In the genomic region with DNA sequence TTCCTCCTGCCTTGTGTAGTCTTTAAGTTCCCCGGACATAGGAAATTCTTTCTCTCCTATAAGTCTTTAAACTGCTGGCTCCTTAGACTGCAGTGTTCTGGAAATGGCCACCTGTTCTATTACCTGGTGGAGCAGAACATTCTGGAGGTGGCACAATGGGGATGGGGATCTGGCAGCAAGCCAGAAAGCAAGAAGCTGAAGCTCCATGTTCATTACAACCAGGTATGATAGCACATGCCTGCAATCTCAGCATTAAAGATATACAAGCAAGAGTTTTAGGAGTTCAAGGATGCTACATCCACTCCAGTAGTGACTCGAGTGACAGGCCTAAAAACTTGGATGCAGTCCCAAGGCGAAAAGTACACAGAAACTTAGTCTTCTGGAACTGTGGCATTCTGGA, we compare ENCODE assay signal across 23 mouse cellular contexts. TPM values are rescaled to one million over a fixed set of nuclear protein-coding genes. Genes with fewer than 3 reads are reported as not detected.
DNase-seq lines count a peak whose midpoint lies in the region; ATAC-seq and TF ChIP-seq lines count a peak whose summit lies in the region.
"Had no signal": no experiment of that assay in that cellular context is flagged by ENCODE, and none has a peak within 500 bp of the region (broad histone marks: within the 10 kb centered on the region; RNA-seq: fewer than 3 reads in every experiment).

No protein-coding gene starts in this region.

- peak; percentile 53 for DNase-seq in heart, adult 11 months
- DNase-seq in heart, adult 9 months (ENCODE audit: low spot score in 2 of 2) = no peak
- peak; percentile 15 for DNase-seq in liver, embryonic 11.5 days (ENCODE audit: low spot score)
- DNase-seq in liver, postnatal 0 days = no peak
- DNase-seq in urinary bladder, postnatal 10 days (ENCODE audit: low spot score) = peak; percentile 5
- no peak for DNase-seq in urinary bladder, adult 2 months (ENCODE audit: low spot score)
- DNase-seq: adrenal gland, adult 2 months; adrenal gland, postnatal 10 days; adrenal gland, postnatal 25 days; cerebellum, adult 11 months; cerebellum, adult 18-20 months; cerebellum, adult 8-10 months; cerebellum, adult 9-11 months; cerebellum, postnatal 36 days; embryo, embryonic 11 days had no signal

- no peak overlapping the region for H3K4me2 ChIP-seq in liver, embryonic 11.5 days
- no peak overlapping the region for H3K4me2 ChIP-seq in liver, postnatal 0 days (ENCODE audit: low read depth, low read length)
- H3K4me2 ChIP-seq: embryonic facial prominence, embryonic 13.5 days; embryonic facial prominence, embryonic 15.5 days; forebrain, embryonic 12.5 days had no signal

- H3K4me3 ChIP-seq in liver, embryonic 11.5 days (ENCODE audit: low read depth, low read length) = no peak overlapping the region
- no peak overlapping the region for H3K4me3 ChIP-seq in liver, postnatal 0 days (ENCODE audit: low read depth, low read length)
- H3K4me3 ChIP-seq: embryonic facial prominence, embryonic 13.5 days; embryonic facial prominence, embryonic 15.5 days; erythroblast, embryonic 14.5 days; forebrain, embryonic 12.5 days had no signal

- ATAC-seq in liver, embryonic 11.5 days (replicated peaks; ENCODE audit: low FRiP score) = no peak
- no peak for ATAC-seq in liver, postnatal 0 days
- ATAC-seq: forebrain, embryonic 14.5 days; forebrain, embryonic 16.5 days had no signal

- no peaks in the 10 kb centered on the region for H3K36me3 ChIP-seq in liver, embryonic 11.5 days (ENCODE audit: control insufficient read depth, insufficient read depth, low read length)
- H3K36me3 ChIP-seq in liver, postnatal 0 days (replicated peaks; ENCODE audit: insufficient read depth, low read length) = no peaks in the 10 kb centered on the region
- H3K36me3 ChIP-seq: embryonic facial prominence, embryonic 13.5 days; embryonic facial prominence, embryonic 15.5 days; forebrain, embryonic 12.5 days had no signal

- H3K9me3 ChIP-seq in liver, embryonic 11.5 days (ENCODE audit: control insufficient read depth, low read length) = no peaks in the 10 kb centered on the region
- no peaks in the 10 kb centered on the region for H3K9me3 ChIP-seq in liver, postnatal 0 days (ENCODE audit: low read length)
- H3K9me3 ChIP-seq: embryonic facial prominence, embryonic 13.5 days; embryonic facial prominence, embryonic 15.5 days; forebrain, embryonic 12.5 days had no signal

- H3K27me3 ChIP-seq in liver, embryonic 11.5 days (replicated peaks; ENCODE audit: control insufficient read depth, insufficient read depth, low read length) = no peaks in the 10 kb centered on the region
- no peaks in the 10 kb centered on the region for H3K27me3 ChIP-seq in liver, postnatal 0 days (ENCODE audit: insufficient read depth, low read length)

- H3K27ac ChIP-seq in liver, embryonic 11.5 days (ENCODE audit: low read depth, low read length) = no peak overlapping the region
- H3K27ac ChIP-seq in liver, postnatal 0 days (ENCODE audit: low read depth) = no peak overlapping the region
- H3K27ac ChIP-seq: embryonic facial prominence, embryonic 13.5 days; embryonic facial prominence, embryonic 15.5 days; forebrain, embryonic 12.5 days had no signal

- no peaks in the 10 kb centered on the region for H3K4me1 ChIP-seq in liver, embryonic 11.5 days (replicated peaks; ENCODE audit: control insufficient read depth, insufficient read depth, low read length)
- no peaks in the 10 kb centered on the region for H3K4me1 ChIP-seq in liver, postnatal 0 days (ENCODE audit: insufficient read depth)
- H3K4me1 ChIP-seq: embryonic facial prominence, embryonic 13.5 days; embryonic facial prominence, embryonic 15.5 days; forebrain, embryonic 12.5 days had no signal

- no peak for TF ChIP-seq CTCF in liver, postnatal 0 days (IDR thresholded peaks at IDR 0.05; ENCODE audit: low read depth)

- no peak overlapping the region for H3K9ac ChIP-seq in liver, embryonic 11.5 days (ENCODE audit: low read depth, low read length)
- H3K9ac ChIP-seq in liver, postnatal 0 days (replicated peaks) = no peak overlapping the region
- H3K9ac ChIP-seq: embryonic facial prominence, embryonic 13.5 days; embryonic facial prominence, embryonic 15.5 days; forebrain, embryonic 12.5 days had no signal

- TF ChIP-seq EP300 in liver, postnatal 0 days (IDR thresholded peaks at IDR 0.05; ENCODE audit: low read depth) = no peak

- 75% methylated on average over 3 of the region's 3 CpGs for WGBS in liver, embryonic 11.5 days
- WGBS in liver, postnatal 0 days (ENCODE audit: insufficient replicate concordance) = 72% methylated on average over 3 of the region's 3 CpGs

RNA-seq across cellular contexts. Expression of a gene that starts 7.7 kb away (rescaled TPM):
- polyA plus RNA-seq in liver, embryonic 11.5 days (2014; fragmentation: Nextera tagmentation; extraction: Ambion mirVana) = not detected in 2 replicates
- polyA plus RNA-seq in liver, postnatal 0 days (2015; fragmentation: Nextera tagmentation; extraction: Ambion mirVana) = not detected in 2 replicates
- polyA plus RNA-seq in urinary bladder, adult 2 months (2012; rRNA removed) = 0.04 TPM in 1 of 2 replicates, not detected in the other
- polyA plus RNA-seq: adrenal gland, adult 2 months; C2C12; embryonic facial prominence, embryonic 11.5 days; embryonic facial prominence, embryonic 13.5 days; embryonic facial prominence, embryonic 15.5 days; erythroblast, embryonic 14.5 days; forebrain, embryonic 12.5 days; forebrain, embryonic 14.5 days had no signal

RNA-seq across cellular contexts. Expression of a gene that starts 38.0 kb away (rescaled TPM):
- polyA plus RNA-seq in liver, embryonic 11.5 days (2014; fragmentation: Nextera tagmentation; extraction: Ambion mirVana) = 21.3 and 22.3 TPM in 2 replicates
- 6.6 and 6.7 TPM in 2 replicates for polyA plus RNA-seq in liver, postnatal 0 days (2015; fragmentation: Nextera tagmentation; extraction: Ambion mirVana)
- polyA plus RNA-seq in urinary bladder, adult 2 months (2012; rRNA removed) = 26.1 and 28.4 TPM in 2 replicates

Comparison
In these comparisons a context has a peak if more than half of its experiments do, and no peak if none do; other contexts are left out.
1. DNase-seq: peak in heart, adult 11 months (single experiment), liver, embryonic 11.5 days (single experiment) and urinary bladder, postnatal 10 days (single experiment); none in heart, adult 9 months (0 of 2), liver, postnatal 0 days (single experiment) and urinary bladder, adult 2 months (single experiment).